Mouse (Mus musculus): ENCODE measurements around the gene Wdr45. TPM values are rescaled to one million over a fixed set of nuclear protein-coding genes. Genes with fewer than 3 reads are reported as not detected.

The Wdr45 gene
- polyA plus RNA-seq, 1 experiment from 2014 or later: 27.5 TPM

- ATAC-seq: no peak
- Histone ChIP-seq H3K4me1 (replicated peaks) (0 out of 2 replicates have a peak, but pooled peaks cover 1% of the 10 kb centered on the region), H3K9me3 (no peaks in the 10 kb centered on the region), H3K27me3 (replicated peaks) (no peaks in the 10 kb centered on the region), H3K36me3 (peaks cover 2% of the 10 kb centered on the region; the same call in 1 of the 2 replicates), H3K4me3 (replicated peaks) (peak overlapping the region; percentile 52), H3K4me2 (replicated peaks) (peak overlapping the region; percentile 61), H3K27ac (no peak overlapping the region), H3K9ac (peak overlapping the region; percentile 51)
- 17% methylated on average over 4 of the region's 4 CpGs for WGBS
Measured at GRCm38 (mm10) chrX:7722691-7723090, 8.6 kb downstream of the Wdr45 start.

- no peak overlapping the region for H3K9ac ChIP-seq
- H3K4me2 ChIP-seq (replicated peaks): no peak overlapping the region
- 0 out of 2 replicates have a peak, but pooled peaks cover 3% of the 10 kb centered on the region for H3K4me1 ChIP-seq (replicated peaks)
- WGBS: 83% methylated on average over 7 of the region's 7 CpGs
- no peak overlapping the region for H3K27ac ChIP-seq
- no peaks in the 10 kb centered on the region for H3K27me3 ChIP-seq (replicated peaks)
- no peaks in the 10 kb centered on the region for H3K9me3 ChIP-seq
- ATAC-seq: no peak
- peaks cover 2% of the 10 kb centered on the region; the same call in 1 of the 2 replicates for H3K36me3 ChIP-seq
- no peak overlapping the region for H3K4me3 ChIP-seq (replicated peaks)
Measured at GRCm38 (mm10) chrX:7724135-7724534, 10.0 kb downstream of the Wdr45 start.

- Histone ChIP-seq H3K4me2 (replicated peaks) (no peak overlapping the region), H3K27me3 (replicated peaks) (no peaks in the 10 kb centered on the region), H3K4me3 (replicated peaks) (no peak overlapping the region), H3K9ac (no peak overlapping the region), H3K9me3 (no peaks in the 10 kb centered on the region), H3K27ac (no peak overlapping the region), H3K36me3 (peaks cover 2% of the 10 kb centered on the region; the same call in 1 of the 2 replicates), H3K4me1 (replicated peaks) (0 out of 2 replicates have a peak, but pooled peaks cover 3% of the 10 kb centered on the region)
- no peak for ATAC-seq
- 86% methylated on average over 12 of the region's 12 CpGs for WGBS
Measured at GRCm38 (mm10) chrX:7725841-7726240, 11.7 kb downstream of the Wdr45 start.

DNA sequence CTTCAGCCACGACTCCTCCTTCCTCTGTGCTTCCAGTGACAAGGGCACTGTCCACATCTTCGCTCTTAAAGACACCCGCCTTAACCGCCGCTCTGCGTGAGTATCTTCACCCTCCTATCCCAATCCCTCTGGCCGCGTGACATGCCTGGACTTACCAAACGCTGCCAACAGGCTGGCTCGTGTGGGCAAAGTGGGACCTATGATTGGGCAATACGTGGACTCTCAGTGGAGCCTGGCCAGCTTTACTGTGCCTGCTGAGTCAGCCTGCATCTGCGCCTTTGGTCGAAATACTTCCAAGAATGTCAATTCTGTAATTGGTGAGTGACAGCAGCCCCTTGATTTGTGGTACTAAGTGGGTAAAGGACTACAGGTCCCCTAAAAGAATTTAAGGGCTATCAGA is 13.0 kb downstream of the Wdr45 start:
- Histone ChIP-seq H3K4me2 (replicated peaks) (no peak overlapping the region), H3K27me3 (replicated peaks) (no peaks in the 10 kb centered on the region), H3K9ac (no peak overlapping the region), H3K36me3 (peaks cover 2% of the 10 kb centered on the region; the same call in 1 of the 2 replicates), H3K27ac (no peak overlapping the region), H3K4me3 (replicated peaks) (no peak overlapping the region), H3K9me3 (no peaks in the 10 kb centered on the region), H3K4me1 (replicated peaks) (0 out of 2 replicates have a peak, but pooled peaks cover 3% of the 10 kb centered on the region)
- 92% methylated on average over 13 of the region's 13 CpGs for WGBS
- ATAC-seq: no peak

GRCm38 (mm10) chrX:7728215-7728921 is 14.2 kb downstream of the Wdr45 start, which contains the start of gene Praf2:
Gene Praf2, plus strand, starts transcription at chrX:7728439.
- Histone ChIP-seq H3K9ac (peak within 1 kb of the TSS; percentile 39), H3K36me3 (peaks cover 2% of the 10 kb centered on the region; the same call in 1 of the 2 replicates), H3K9me3 (no peaks in the 10 kb centered on the region), H3K27ac (peak within 1 kb of the TSS; percentile 56; the same call in 1 of the 2 replicates), H3K4me1 (replicated peaks) (0 out of 2 replicates have a peak, but pooled peaks cover 3% of the 10 kb centered on the region), H3K4me2 (replicated peaks) (peak within 1 kb of the TSS; percentile 52), H3K4me3 (replicated peaks) (peak within 1 kb of the TSS; percentile 49), H3K27me3 (replicated peaks) (no peaks in the 10 kb centered on the region)
- WGBS: 17% methylated on average over 42 of the region's 42 CpGs
- peak; percentile 95 for ATAC-seq

- ATAC-seq: peak; percentile 53
- whole genome bisulfite sequencing: 16% methylated on average over 4 of the region's 4 CpGs
- H3K27me3 ChIP-seq (replicated peaks): no peaks in the 10 kb centered on the region
- no peak overlapping the region for H3K27ac ChIP-seq
- H3K36me3 ChIP-seq: peaks cover 2% of the 10 kb centered on the region; the same call in 1 of the 2 replicates
- peak overlapping the region; percentile 39 for H3K9ac ChIP-seq
- peak overlapping the region; percentile 52 for H3K4me2 ChIP-seq (replicated peaks)
- peak overlapping the region; percentile 49 for H3K4me3 ChIP-seq (replicated peaks)
- 0 out of 2 replicates have a peak, but pooled peaks cover 3% of the 10 kb centered on the region for H3K4me1 ChIP-seq (replicated peaks)
- H3K9me3 ChIP-seq: no peaks in the 10 kb centered on the region
Measured at GRCm38 (mm10) chrX:7728922-7729265, 14.8 kb downstream of the Wdr45 start.

- H3K4me3 ChIP-seq (replicated peaks): no peak overlapping the region
- no peak overlapping the region for H3K27ac ChIP-seq
- H3K4me1 ChIP-seq (replicated peaks): no peaks in the 10 kb centered on the region
- H3K36me3 ChIP-seq: no peaks in the 10 kb centered on the region
- H3K4me2 ChIP-seq (replicated peaks): no peak overlapping the region
- peak; percentile 28; the same call in 1 of the 2 replicates for ATAC-seq
- WGBS: 33% methylated on average over 25 of the region's 26 CpGs
- H3K27me3 ChIP-seq (replicated peaks): no peaks in the 10 kb centered on the region
- no peak overlapping the region for H3K9ac ChIP-seq
- H3K9me3 ChIP-seq: no peaks in the 10 kb centered on the region
Measured at GRCm38 (mm10) chrX:7733571-7734156, 19.5 kb downstream of the Wdr45 start.

DNA sequence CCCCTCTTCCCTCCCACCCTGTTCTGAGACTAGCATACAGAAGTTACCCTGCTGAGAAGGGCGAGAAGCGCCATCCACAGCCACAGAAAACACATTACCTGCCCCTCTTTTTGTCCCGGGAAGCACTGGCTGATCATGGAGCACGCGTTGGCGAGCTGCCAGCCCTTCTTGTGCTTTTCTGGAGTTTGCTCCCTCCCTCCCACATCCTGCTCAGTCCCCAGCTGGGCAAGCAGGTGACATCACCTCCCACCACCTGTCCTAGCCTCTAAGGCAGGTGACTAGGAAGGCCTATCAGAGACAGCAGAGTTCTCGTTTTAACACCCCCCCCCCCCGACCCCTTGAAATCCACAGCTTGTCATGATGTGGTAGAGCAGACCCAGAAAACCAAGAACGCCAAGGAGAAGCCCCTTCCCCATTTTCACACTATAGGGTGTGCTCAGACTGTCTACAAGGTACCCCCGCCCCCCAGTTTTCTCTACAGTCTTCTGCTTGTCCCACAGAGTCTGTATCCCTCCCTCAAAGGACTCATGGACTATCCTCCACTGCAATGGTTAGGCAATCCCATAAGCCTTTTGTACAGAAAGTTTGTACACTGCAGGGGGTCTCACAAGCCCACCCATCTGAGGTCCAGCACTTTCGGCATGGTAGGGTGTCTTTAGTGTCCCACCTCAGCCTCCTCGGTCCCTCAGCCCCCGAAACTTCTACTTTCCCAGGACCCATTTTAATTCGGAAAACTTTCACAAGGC is 25.4 kb downstream of the Wdr45 start:
- H3K4me3 ChIP-seq (replicated peaks): no peak overlapping the region
- H3K36me3 ChIP-seq: no peaks in the 10 kb centered on the region
- no peaks in the 10 kb centered on the region for H3K4me1 ChIP-seq (replicated peaks)
- no peak overlapping the region for H3K9ac ChIP-seq
- H3K4me2 ChIP-seq (replicated peaks): peak overlapping the region; percentile 19; the same call in 1 of the 2 replicates
- ATAC-seq: peak; percentile 84
- H3K27ac ChIP-seq: peak overlapping the region; percentile 40; the same call in 1 of the 2 replicates
- 64% methylated on average over 14 of the region's 14 CpGs for WGBS
- no peaks in the 10 kb centered on the region for H3K27me3 ChIP-seq (replicated peaks)
- no peaks in the 10 kb centered on the region for H3K9me3 ChIP-seq

DNA sequence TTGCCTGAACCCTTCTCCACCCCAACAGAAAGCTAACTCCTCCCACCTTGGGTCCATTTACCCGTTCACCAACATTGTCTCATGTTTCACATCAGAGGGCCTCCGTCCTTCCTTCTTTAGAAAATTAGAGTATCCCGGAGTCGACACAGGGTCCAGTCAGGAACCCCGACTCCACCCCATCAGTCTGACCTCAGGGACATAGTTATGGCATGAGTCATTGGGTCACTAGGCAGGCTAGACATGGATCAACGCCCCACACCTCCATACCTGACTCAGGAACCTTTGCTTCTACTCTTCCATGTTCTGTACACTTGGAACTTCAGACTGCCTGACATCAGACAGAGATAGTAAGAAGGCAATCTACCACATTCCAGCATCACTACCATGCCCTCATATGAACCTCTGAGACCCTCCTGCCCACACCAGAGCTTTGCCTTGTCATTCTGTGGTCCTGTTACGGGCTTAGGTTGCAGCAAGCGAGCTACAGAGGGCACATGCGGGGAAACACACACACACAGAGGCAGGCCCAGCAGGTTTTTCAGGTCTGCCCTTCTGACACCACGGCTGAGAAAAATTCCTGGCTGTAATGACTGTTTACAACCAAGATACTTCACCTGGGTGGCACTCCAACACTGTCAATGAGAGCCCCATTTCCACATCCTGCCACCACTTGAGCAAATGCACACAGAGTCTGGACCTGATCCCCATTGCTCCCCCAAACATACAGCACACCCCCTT is 26.1 kb downstream of the Wdr45 start:
- 49% methylated on average over 10 of the region's 10 CpGs for WGBS
- H3K4me3 ChIP-seq (replicated peaks): no peak overlapping the region
- H3K27me3 ChIP-seq (replicated peaks): no peaks in the 10 kb centered on the region
- no peaks in the 10 kb centered on the region for H3K36me3 ChIP-seq
- H3K27ac ChIP-seq: peak overlapping the region; percentile 44; the same call in 1 of the 2 replicates
- H3K4me1 ChIP-seq (replicated peaks): no peaks in the 10 kb centered on the region
- H3K9ac ChIP-seq: no peak overlapping the region
- no peaks in the 10 kb centered on the region for H3K9me3 ChIP-seq
- H3K4me2 ChIP-seq (replicated peaks): 0 out of 2 replicates have a peak overlapping the region, but pooled peaks have one; percentile 9
- peak; percentile 73 for ATAC-seq

DNA sequence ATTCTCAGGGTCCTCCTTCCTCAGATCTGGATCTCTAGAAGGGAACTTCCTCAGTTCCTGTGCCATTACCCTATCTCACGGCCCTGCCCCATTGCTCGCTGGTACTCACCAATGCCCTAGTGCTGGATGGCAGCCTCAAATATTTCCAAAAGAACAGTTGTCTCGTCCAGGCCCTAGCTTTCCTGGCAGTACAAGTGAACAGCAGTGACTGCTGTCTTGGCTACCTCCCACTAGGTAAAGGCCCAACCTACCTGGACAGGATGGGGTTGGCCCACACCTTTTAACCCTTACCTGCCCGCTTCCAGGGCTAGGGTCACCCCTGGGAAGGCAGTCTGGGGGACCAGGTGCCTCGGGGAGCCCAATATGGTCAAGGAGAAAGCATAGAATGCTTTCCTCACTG is 27.0 kb downstream of the Wdr45 start:
- no peak for ATAC-seq

GRCm38 (mm10) chrX:7743470-7743869 is 29.3 kb downstream of the Wdr45 start:
- no peak overlapping the region for H3K4me2 ChIP-seq (replicated peaks)

More for the DNA sequence above, 27.0 kb downstream of the Wdr45 start:
- no peaks in the 10 kb centered on the region for H3K36me3 ChIP-seq
- no peaks in the 10 kb centered on the region for H3K4me1 ChIP-seq (replicated peaks)
- no peaks in the 10 kb centered on the region for H3K27me3 ChIP-seq (replicated peaks)
- H3K27ac ChIP-seq: 0 out of 2 replicates have a peak overlapping the region, but pooled peaks have one; percentile 44
- no peaks in the 10 kb centered on the region for H3K9me3 ChIP-seq
- no peak overlapping the region for H3K4me3 ChIP-seq (replicated peaks)
- 62% methylated on average over 5 of the region's 5 CpGs for WGBS
- H3K4me2 ChIP-seq (replicated peaks): 0 out of 2 replicates have a peak overlapping the region, but pooled peaks have one; percentile 9
- H3K9ac ChIP-seq: no peak overlapping the region

More at GRCm38 (mm10) chrX:7743470-7743869, 29.3 kb downstream of the Wdr45 start:
- Histone ChIP-seq H3K27ac (no peak overlapping the region), H3K36me3 (no peaks in the 10 kb centered on the region), H3K4me1 (replicated peaks) (no peaks in the 10 kb centered on the region), H3K27me3 (replicated peaks) (no peaks in the 10 kb centered on the region), H3K4me3 (replicated peaks) (no peak overlapping the region), H3K9me3 (no peaks in the 10 kb centered on the region), H3K9ac (no peak overlapping the region)
- WGBS: 58% methylated on average over 5 of the region's 5 CpGs
- ATAC-seq: no peak

Measured in intestine, embryonic 15.5 days (tissue).